Mouse (Mus musculus): Measurements from ENCODE around the gene Ott.
"Not testable (repeated sequence)": the region's sequence is repeated elsewhere in the genome, so short reads cannot be mapped to it uniquely, and the experiment has no call there.

Gene Ott

DNA sequence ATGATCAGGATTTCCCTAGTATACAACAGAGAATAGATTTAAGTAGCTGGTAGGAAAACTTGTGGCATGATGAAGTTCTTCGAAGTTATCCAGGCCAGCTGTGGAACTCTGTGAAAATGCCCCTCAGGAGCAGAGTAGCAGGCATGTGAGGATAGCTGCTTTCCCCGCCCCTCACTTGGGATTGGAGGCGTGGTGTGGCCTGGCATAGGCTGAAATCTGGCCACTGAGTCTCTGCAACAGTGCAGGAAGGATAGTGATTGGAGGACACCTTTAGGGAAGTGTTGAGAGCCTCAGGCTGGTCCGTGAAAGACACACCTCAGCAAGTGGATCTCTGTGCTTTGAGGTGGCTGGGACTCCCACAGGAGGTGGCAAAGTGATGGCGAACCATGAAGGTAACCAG lies at the start of gene Ott:
Gene Ott (plus strand): TSS at position 301 of the 400 bp plus-strand sequence.
- not testable (repeated sequence) for DNase-seq (ENCODE audit: low read depth, low spot score)

Data from A20 (cell line).